Mouse (Mus musculus) lung, embryonic 15.5 days (tissue): ENCODE results near the gene Rhou. TPM values are rescaled to one million over a fixed set of nuclear protein-coding genes. Genes with fewer than 3 reads are reported as not detected.

Experiments used
- ATAC-seq: fragments of 200-750 bp; cut with Nextera tagmentation; 2 replicates; pipeline ENCODE4 v1.8.0; 2017; ENCODE audit warnings: moderate number of reproducible peaks, borderline replicate concordance; ENCODE audit not compliant: low FRiP score, low TSS enrichment; ENCODE audit errors: extremely low read depth
- H3K27ac ChIP-seq: fragments of 300-500 bp; sonication (generic); 2 replicates; pipeline ENCODE4 v1.5.1; 2015; ENCODE audit warnings: moderate library complexity, mild to moderate bottlenecking, inconsistent platforms
- H3K27me3 ChIP-seq: fragments of 300-500 bp; sonication (generic); 2 replicates; pipeline ENCODE4 v1.6.1; 2015; ENCODE audit warnings: inconsistent platforms
- H3K36me3 ChIP-seq: fragments of 300-500 bp; sonication (generic); 2 replicates; pipeline ENCODE4 v1.6.1; 2015; ENCODE audit warnings: inconsistent platforms
- H3K4me1 ChIP-seq: fragments of 300-500 bp; sonication (generic); 2 replicates; pipeline ENCODE4 v1.6.1; 2015; ENCODE audit warnings: inconsistent platforms
- H3K4me2 ChIP-seq: fragments of 300-500 bp; sonication (generic); 2 replicates; pipeline ENCODE4 v1.6.1; 2015; ENCODE audit warnings: inconsistent platforms, mild to moderate bottlenecking, moderate library complexity
- H3K4me3 ChIP-seq: fragments of 300-500 bp; sonication (generic); 2 replicates; pipeline ENCODE4 v1.5.1; 2015; ENCODE audit warnings: mild to moderate bottlenecking, inconsistent platforms
- H3K9ac ChIP-seq: fragments of 300-500 bp; sonication (generic); 2 replicates; pipeline ENCODE4 v1.6.1; 2015; ENCODE audit warnings: inconsistent platforms
- H3K9me3 ChIP-seq: fragments of 300-500 bp; sonication (generic); 2 replicates; pipeline ENCODE4 v1.6.1; 2016; ENCODE audit warnings: inconsistent platforms
- WGBS: fragments of 180-500 bp; shearing (Covaris S2); methylation state at CpG from one replicate; pipeline ENCODE4 v1.1.7; 2015; 5-methylcytosine and 5-hydroxymethylcytosine counted together
- polyA plus RNA-seq: library from polyadenylated mRNA; unstranded; fragments of >200 nt; fragmentation: Nextera tagmentation; extraction: Ambion mirVana; gene quantifications from 2 replicates; pipeline ENCODE4 v1.2.1, GENCODE M21; 2015

The Rhou gene
- polyA plus RNA-seq, 1 experiment from 2014 or later: 7.9 TPM

GRCm38 (mm10) chr8:123675611-123676010 is 21.9 kb downstream of the Rhou start:
- Histone ChIP-seq H3K27me3 (no peaks in the 10 kb centered on the region), H3K4me1 (no peaks in the 10 kb centered on the region), H3K4me2 (0 out of 2 replicates have a peak overlapping the region, but pooled peaks have one; percentile 15), H3K4me3 (no peak overlapping the region), H3K9ac (no peak overlapping the region), H3K9me3 (no peaks in the 10 kb centered on the region), H3K27ac (0 out of 2 replicates have a peak overlapping the region, but pooled peaks have one; percentile 43), H3K36me3 (no peaks in the 10 kb centered on the region)
- 25% methylated on average over 5 of the region's 5 CpGs for WGBS
- ATAC-seq: no peak

DNA sequence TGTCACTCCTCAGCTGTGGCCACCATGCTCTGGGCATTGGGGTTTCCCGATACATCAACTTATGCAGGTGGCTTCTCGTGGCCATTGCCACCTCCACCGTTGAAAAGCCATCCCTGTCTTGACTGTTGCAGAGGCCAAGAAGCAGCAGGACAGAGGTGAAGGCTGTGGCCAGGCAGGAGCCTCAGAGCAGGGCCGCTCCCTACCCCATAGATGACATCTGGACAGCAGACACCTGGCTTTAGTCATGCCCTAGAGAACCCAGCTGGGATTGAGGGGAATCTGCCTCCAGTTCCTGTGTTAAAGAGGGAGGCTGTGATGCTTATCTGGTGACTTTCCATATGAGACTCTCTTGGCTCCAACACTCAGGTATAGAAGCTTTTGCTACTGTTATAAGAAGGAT is 24.7 kb downstream of the Rhou start:
- Histone ChIP-seq H3K9me3 (no peaks in the 10 kb centered on the region), H3K27ac (no peak overlapping the region), H3K4me1 (peaks cover 9% of the 10 kb centered on the region; the same call in 1 of the 2 replicates), H3K4me2 (no peak overlapping the region), H3K27me3 (no peaks in the 10 kb centered on the region), H3K4me3 (no peak overlapping the region), H3K36me3 (no peaks in the 10 kb centered on the region), H3K9ac (no peak overlapping the region)
- 69% methylated on average over 4 of the region's 4 CpGs for WGBS
- ATAC-seq: no peak

DNA sequence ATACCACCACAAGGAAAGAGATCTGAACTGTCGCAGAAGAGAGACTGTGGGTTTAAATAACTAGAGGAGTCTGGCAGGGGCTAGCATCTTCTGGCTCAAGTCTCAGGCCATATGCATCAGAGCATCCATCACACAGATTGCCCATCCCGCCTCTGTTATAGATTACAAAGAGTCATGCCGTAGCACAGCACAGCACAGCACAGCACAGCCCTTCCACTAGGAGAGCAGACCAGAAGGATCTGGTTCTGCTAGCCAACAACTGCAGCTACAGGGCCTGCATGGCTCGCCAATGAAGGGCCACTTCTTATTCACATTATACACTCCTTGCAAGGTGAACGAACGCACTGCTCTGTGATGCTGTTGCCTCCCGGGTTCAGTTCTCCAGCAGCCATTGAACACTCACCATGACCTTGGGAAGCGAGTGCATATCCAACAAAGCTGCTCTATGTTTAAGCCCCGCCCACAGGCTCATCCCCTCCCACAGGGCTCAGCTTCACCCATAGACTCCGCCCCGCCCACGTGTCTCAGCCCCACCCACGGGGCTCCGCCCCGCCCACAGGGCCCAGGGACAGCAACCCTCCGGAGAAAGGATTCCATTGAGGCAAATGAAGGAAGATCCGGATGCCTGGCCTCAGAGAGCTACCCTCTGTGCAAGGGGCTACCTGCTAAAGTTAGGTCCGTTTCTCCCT is 28.5 kb downstream of the Rhou start:
- H3K4me1 ChIP-seq: peaks cover 9% of the 10 kb centered on the region; the same call in 1 of the 2 replicates
- no peak overlapping the region for H3K4me3 ChIP-seq
- H3K9me3 ChIP-seq: no peaks in the 10 kb centered on the region
- peak overlapping the region; percentile 26 for H3K4me2 ChIP-seq
- WGBS: 17% methylated on average over 18 of the region's 18 CpGs
- no peak overlapping the region for H3K27ac ChIP-seq
- no peaks in the 10 kb centered on the region for H3K36me3 ChIP-seq
- H3K27me3 ChIP-seq: no peaks in the 10 kb centered on the region
- ATAC-seq: peak; percentile 84
- H3K9ac ChIP-seq: no peak overlapping the region

- Histone ChIP-seq H3K27ac (no peak overlapping the region), H3K36me3 (no peaks in the 10 kb centered on the region), H3K9ac (no peak overlapping the region), H3K9me3 (no peaks in the 10 kb centered on the region), H3K4me2 (no peak overlapping the region), H3K27me3 (no peaks in the 10 kb centered on the region), H3K4me3 (no peak overlapping the region), H3K4me1 (peaks cover 9% of the 10 kb centered on the region; the same call in 1 of the 2 replicates)
- ATAC-seq: no peak
- 50% methylated on average over 7 of the region's 7 CpGs for WGBS
Measured at GRCm38 (mm10) chr8:123683321-123683720, 29.6 kb downstream of the Rhou start.

GRCm38 (mm10) chr8:123684806-123685205 is 31.1 kb downstream of the Rhou start:
- Histone ChIP-seq H3K4me2 (no peak overlapping the region), H3K27me3 (no peaks in the 10 kb centered on the region), H3K27ac (no peak overlapping the region), H3K9me3 (no peaks in the 10 kb centered on the region), H3K36me3 (no peaks in the 10 kb centered on the region), H3K4me1 (peaks cover 9% of the 10 kb centered on the region; the same call in 1 of the 2 replicates), H3K9ac (no peak overlapping the region), H3K4me3 (no peak overlapping the region)
- ATAC-seq: no peak
- 75% methylated on average over 7 of the region's 7 CpGs for WGBS

DNA sequence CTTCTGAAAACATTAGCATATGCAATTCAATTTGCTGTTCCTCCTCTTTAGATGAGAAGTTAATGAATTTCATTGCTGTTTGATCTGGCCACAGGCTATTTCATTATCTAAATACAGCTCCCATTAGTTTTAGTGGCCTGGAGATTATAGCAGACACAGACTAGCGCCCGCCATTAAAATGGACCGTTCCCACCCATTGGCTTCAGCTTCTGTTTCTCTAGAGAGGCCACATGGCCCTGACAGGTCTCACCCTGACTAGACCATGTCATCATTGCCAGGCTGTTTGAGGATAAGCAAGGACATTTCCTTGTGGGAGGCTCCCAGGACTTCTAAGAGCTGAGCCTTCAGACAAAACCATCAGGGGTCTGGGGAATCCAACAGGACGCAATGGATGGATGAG is 31.7 kb downstream of the Rhou start:
- Histone ChIP-seq H3K36me3 (no peaks in the 10 kb centered on the region), H3K9me3 (no peaks in the 10 kb centered on the region), H3K27me3 (no peaks in the 10 kb centered on the region), H3K4me3 (no peak overlapping the region), H3K4me2 (no peak overlapping the region), H3K4me1 (peaks cover 9% of the 10 kb centered on the region; the same call in 1 of the 2 replicates), H3K27ac (no peak overlapping the region), H3K9ac (no peak overlapping the region)
- ATAC-seq: no peak
- WGBS: 67% methylated on average over 4 of the region's 4 CpGs

DNA sequence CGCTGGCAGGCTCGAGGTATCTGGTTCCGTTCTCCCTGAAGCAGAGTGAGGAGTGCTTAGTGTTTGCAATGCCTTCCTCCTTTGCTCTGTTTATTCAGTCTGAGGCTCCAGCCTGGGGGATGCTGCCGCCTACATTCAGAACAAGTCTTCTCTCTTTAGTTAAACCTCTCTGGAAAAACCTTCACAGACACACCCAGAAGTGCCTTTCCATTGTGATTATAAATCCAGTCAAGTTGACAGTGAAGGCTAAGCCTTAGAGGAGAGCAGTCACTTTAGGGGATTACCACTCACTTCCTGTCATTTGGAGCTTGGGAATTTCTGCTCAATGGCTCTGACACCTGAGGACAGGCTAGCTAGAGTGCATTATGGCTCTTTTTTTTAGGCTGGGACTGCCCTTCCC is 34.1 kb downstream of the Rhou start:
- no peak overlapping the region for H3K4me3 ChIP-seq
- no peak overlapping the region for H3K9ac ChIP-seq
- no peaks in the 10 kb centered on the region for H3K27me3 ChIP-seq
- no peaks in the 10 kb centered on the region for H3K9me3 ChIP-seq
- peaks cover under 1% of the 10 kb centered on the region; the same call in 1 of the 2 replicates for H3K4me1 ChIP-seq
- H3K36me3 ChIP-seq: no peaks in the 10 kb centered on the region
- no peak overlapping the region for H3K27ac ChIP-seq
- H3K4me2 ChIP-seq: no peak overlapping the region
- no peak for ATAC-seq
- 39% methylated on average over 4 of the region's 4 CpGs for whole genome bisulfite sequencing

- Histone ChIP-seq H3K27me3 (no peaks in the 10 kb centered on the region), H3K4me3 (no peak overlapping the region), H3K9me3 (no peaks in the 10 kb centered on the region), H3K4me1 (no peaks in the 10 kb centered on the region), H3K27ac (no peak overlapping the region), H3K4me2 (no peak overlapping the region), H3K36me3 (no peaks in the 10 kb centered on the region), H3K9ac (no peak overlapping the region)
- 77% methylated on average over 10 of the region's 10 CpGs for WGBS
- no peak for ATAC-seq
Measured at GRCm38 (mm10) chr8:123692165-123692962, 38.6 kb downstream of the Rhou start.

DNA sequence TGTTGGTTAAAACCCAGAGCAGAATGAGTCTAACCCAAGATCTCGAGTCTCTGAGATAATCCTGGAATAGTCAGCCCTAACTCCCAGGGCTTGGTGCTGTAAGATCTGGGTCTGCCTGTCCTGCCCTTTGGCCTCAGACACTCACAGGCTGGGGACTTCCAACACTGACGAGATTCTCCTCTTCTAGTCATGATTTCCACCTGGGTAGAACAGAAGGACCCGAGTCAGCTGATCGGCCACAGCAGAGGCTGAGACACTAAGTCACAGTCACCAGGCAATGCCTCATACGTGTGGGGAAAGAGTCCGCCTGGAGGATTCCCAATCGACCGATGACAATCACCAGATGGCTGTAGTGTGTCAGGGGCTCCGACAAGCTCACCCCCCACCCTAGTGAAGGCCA is 42.4 kb downstream of the Rhou start:
- no peak for ATAC-seq
- no peaks in the 10 kb centered on the region for H3K9me3 ChIP-seq
- H3K4me1 ChIP-seq: peaks cover 15% of the 10 kb centered on the region; the same call in 1 of the 2 replicates
- no peak overlapping the region for H3K27ac ChIP-seq
- no peak overlapping the region for H3K4me3 ChIP-seq
- no peak overlapping the region for H3K9ac ChIP-seq
- H3K27me3 ChIP-seq: no peaks in the 10 kb centered on the region
- H3K36me3 ChIP-seq: no peaks in the 10 kb centered on the region
- WGBS: 53% methylated on average over 9 of the region's 9 CpGs
- no peak overlapping the region for H3K4me2 ChIP-seq

DNA sequence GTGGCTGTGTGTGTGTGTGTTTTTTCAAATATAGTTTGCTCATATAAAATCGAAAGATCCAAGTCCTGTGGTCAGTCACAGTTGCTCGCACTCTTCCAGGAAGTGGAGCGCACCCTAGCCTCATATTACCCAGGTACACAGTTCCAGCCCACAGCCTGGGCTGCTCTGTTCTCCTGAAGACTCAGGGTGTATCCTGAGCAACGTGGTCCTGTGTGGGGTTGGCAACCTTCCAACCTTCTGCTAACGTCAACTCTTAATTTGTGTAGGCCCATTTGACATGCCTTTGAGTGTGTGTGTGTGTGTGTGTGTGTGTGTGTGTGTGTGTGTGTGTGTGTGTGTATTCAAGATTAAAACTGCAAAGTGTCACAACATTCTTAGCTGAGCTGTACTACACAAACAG is 43.6 kb downstream of the Rhou start:
- peaks cover 23% of the 10 kb centered on the region for H3K4me1 ChIP-seq
- no peak overlapping the region for H3K9ac ChIP-seq
- H3K4me2 ChIP-seq: no peak overlapping the region
- no peak overlapping the region for H3K4me3 ChIP-seq
- H3K36me3 ChIP-seq: no peaks in the 10 kb centered on the region
- H3K27me3 ChIP-seq: no peaks in the 10 kb centered on the region
- H3K9me3 ChIP-seq: no peaks in the 10 kb centered on the region
- 45% methylated on average over 5 of the region's 5 CpGs for WGBS
- no peak overlapping the region for H3K27ac ChIP-seq
- no peak for ATAC-seq

GRCm38 (mm10) chr8:123700399-123701070 is 46.8 kb downstream of the Rhou start:
- H3K9ac ChIP-seq: no peak overlapping the region
- 36% methylated on average over 12 of the region's 12 CpGs for WGBS
- no peak overlapping the region for H3K4me3 ChIP-seq
- no peak overlapping the region for H3K27ac ChIP-seq
- no peaks in the 10 kb centered on the region for H3K9me3 ChIP-seq
- ATAC-seq: no peak
- H3K27me3 ChIP-seq: peaks cover 1% of the 10 kb centered on the region; the same call in 1 of the 2 replicates
- H3K36me3 ChIP-seq: no peaks in the 10 kb centered on the region
- H3K4me1 ChIP-seq: peaks cover 27% of the 10 kb centered on the region
- H3K4me2 ChIP-seq: no peak overlapping the region
